Mouse (Mus musculus) T-helper 17 cell (primary cell): ENCODE results near the gene Cd83.

Source experiments
- in situ Hi-C, 2 experiments: fragments of 300-600 bp; cut with MboI, MseI; formaldehyde crosslinking; loops; 1 replicate in 1 of 2; 2 replicates in 1 of 2; pipeline ENCODE4 v1.15.1; 2025; ENCODE audit warnings: high pct_unique_total_duplicates in 2 of 2

The Cd83 gene

DNA sequence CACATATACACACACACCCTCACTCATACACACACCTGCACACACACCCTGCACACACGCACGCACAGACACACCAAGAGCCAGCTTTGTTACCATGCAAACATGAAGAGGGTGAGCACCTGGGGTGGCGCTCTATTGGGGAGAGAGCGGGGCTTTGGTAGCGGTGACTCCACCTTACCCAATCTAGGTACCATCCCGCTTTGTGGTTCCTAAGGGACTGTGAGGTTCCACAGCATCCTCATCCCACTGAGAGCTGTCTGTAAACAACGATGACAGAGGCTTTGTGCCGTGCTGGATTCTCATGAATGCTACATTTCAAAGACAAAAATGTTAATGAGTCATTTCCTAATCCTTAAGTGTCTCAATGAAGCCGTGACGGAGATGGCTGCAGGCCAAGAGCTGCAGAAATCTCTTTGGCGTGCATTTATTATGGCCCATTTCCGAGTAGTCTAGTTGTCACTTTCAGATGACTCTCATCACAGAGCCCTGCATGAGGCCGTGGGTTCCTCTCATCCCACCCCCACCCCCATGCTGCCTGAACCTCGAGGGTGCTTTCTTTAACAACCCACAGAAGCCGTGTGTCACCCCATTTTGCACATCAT is 10.5 kb upstream of the Cd83 start:
- in situ Hi-C loops: loop anchor here in 1 of 2 experiments (5.0 kb wide), 1 partner anchor 317 kb away; no protein-coding TSS in a partner anchor

DNA sequence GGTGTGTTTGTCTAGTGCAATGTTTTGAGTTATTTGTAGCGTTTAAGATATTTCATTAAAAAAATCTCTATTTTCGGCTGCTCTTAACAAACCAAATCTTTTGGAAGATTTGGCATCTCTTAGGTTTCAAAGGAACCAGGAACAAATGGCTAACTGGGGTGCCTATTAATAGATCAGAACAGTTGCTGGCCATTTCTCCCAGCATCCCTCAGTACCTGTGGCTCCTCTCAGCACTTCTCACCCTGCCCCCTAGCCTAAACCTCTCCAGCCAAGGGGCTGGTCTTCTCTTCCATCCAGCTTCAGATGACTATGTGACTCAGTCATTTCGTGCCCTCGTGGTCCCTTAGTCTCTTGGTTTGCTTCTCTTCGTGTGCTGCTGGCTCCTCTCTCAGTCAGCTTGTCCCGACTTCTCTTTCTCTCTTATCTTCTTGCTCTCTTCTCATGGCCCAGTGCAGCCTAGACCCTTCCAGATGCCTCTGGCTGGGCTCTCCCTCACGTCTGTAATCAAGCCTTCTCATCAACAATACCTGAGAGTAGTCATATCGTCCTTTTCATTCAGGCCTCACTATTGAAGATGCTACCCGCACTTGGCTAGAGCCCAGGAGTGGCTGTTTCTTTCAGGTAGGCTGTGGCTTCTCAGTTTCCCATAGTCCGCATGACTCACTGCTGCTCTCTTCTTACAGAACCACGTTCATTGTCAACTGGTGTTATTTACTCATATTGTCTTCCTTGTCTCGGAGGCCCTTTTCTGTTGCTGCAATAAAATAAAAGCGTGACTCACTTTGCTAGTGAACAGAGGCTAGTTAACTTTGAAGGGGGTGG is 9.8 kb upstream of the Cd83 start:
- in situ Hi-C loops: loop anchor here (5.0 kb wide), 3 partner anchors 318 to 547 kb away; no protein-coding TSS in a partner anchor

- in situ Hi-C loops: loop anchor here in 1 of 2 experiments (5.0 kb wide), 2 partner anchors 397 to 547 kb away; no protein-coding TSS in a partner anchor
These were observed 9.2 kb upstream of the Cd83 start for GRCm38 (mm10) chr13:43775427-43775733.

DNA sequence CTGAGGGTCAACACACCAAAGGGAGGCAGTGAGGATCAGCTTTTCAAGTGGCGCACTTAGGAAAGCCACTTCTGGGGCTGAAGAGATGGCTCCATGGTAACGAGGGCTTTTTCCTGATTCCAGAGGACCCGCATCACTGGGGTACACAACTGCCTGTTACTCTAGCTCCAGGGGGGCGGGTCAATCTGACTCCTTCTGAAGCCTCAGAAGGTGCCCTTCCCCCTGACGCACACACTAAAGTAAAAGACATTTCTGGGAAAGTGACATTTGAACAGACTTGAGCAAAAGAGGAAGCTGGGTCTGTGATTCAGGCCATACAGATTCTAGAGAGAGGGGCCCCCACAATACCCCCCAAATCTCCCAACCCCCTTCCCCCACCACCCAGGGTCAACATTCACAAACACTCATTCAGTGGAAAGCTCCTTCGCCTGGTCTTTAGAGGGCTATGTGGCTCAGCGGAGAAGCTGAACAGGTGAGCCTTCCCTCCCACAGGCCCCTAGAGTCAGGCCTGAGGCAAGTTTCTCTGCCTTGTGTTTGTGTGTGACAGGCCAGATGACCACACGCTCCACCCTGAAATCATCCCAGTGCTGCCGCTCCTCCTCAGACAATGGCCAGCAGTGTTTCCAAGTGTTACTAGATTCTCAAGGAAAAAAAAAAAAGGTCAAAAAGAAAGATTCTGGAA is 7.1 kb upstream of the Cd83 start:
- in situ Hi-C loops: loop anchor here in 1 of 2 experiments (5.0 kb wide), 2 partner anchors 395 to 545 kb away; no protein-coding TSS in a partner anchor

DNA sequence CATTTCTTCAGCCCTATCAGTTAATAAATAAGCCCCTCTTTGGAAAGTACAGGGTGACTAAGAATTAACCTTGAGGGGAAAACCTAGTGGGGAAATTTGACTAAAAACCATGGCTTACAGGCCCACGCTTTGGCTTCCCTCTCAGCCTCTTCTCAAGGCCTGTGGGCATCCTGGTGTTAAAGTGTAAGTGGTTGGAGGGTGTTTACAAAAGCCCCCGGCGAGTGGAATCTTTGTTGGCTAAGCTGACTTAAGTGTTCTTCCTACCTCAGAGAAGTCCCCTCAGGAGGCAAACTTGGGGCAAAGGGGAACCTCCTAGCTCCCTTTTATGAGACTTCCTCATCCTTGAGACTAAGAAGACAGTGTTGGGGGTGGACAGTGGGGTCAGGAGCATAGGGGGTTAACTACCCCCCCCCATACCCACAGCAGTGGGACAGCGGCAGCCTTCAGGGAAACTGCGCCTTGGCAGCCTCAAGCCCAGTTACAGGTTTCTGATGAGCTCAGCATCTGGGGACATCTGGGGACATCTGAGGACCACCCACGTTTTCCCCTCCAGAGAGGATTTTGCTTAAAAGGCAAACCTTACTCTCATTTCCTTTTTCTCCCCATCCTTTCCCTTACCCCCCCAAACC is 6.4 kb upstream of the Cd83 start:
- in situ Hi-C loops: loop anchor here in 1 of 2 experiments (5.0 kb wide), 2 partner anchors 394 to 544 kb away; no protein-coding TSS in a partner anchor

GRCm38 (mm10) chr13:43778971-43779370 is 5.6 kb upstream of the Cd83 start:
- in situ Hi-C loops: loop anchor here in 1 of 2 experiments (5.0 kb wide), 2 partner anchors 393 to 543 kb away; no protein-coding TSS in a partner anchor

GRCm38 (mm10) chr13:43780071-43780470 is 4.5 kb upstream of the Cd83 start:
- in situ Hi-C loops: no loop called here

DNA sequence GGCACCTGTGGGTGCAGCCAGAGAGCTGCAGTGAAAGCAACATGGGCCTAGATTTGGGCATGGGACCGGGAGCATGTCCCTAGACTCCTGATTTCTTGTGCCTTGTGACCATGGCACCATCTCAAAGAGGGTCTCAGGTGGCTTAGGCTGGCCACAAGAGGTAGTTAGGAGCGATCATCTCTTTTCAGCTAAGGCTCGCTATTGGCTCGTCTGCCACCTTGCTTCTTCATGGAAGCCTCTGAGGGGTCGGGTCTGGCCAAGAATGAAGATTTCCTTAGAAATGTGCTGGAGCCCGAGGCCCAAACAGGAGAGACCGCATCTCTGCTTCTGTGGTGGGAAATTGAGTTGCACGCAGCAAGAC is 1.1 kb downstream of the Cd83 start:
- in situ Hi-C loops: loop anchor here in 1 of 2 experiments (5.0 kb wide), 1 partner anchor 33 kb away; no protein-coding TSS in a partner anchor

GRCm38 (mm10) chr13:43786171-43786795 is 1.7 kb downstream of the Cd83 start:
- in situ Hi-C loops: loop anchor here in 1 of 2 experiments (5.0 kb wide), 1 partner anchor 34 kb away; no protein-coding TSS in a partner anchor

DNA sequence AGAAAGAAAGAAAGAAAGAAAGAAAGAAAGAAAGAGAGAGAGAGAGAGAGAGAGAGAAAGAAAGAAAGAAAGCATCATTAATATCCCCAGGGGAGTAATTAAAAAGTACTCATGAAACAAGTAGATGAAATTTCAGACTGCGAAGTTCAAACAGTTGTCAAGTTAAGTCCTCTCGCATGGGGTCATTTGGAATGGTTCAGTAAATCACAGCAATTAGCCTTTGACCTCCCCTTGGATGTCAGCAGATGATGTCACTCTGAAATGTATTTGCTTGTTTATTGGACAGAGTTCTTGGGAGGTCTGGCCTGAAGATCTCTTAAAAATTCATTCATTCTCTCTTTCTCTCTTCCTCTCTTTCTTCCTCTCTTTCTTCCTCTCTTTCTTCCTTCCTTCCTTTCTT is 2.7 kb downstream of the Cd83 start:
- in situ Hi-C loops: loop anchor here in 1 of 2 experiments (5.0 kb wide), 1 partner anchor 35 kb away; no protein-coding TSS in a partner anchor

- in situ Hi-C loops: loop anchor here in 1 of 2 experiments (5.0 kb wide), 1 partner anchor 36 kb away; no protein-coding TSS in a partner anchor
These were observed 3.5 kb downstream of the Cd83 start for GRCm38 (mm10) chr13:43788071-43788470.

GRCm38 (mm10) chr13:43788983-43789645 is 4.5 kb downstream of the Cd83 start:
- in situ Hi-C loops: loop anchor here in 1 of 2 experiments (5.0 kb wide), 1 partner anchor 37 kb away; no protein-coding TSS in a partner anchor

- in situ Hi-C loops: no loop called here
These were observed 5.8 kb downstream of the Cd83 start for GRCm38 (mm10) chr13:43790229-43791001.

- in situ Hi-C loops: no loop called here
These were observed 10.8 kb downstream of the Cd83 start for GRCm38 (mm10) chr13:43795334-43795733.

GRCm38 (mm10) chr13:43798655-43799054 is 14.1 kb downstream of the Cd83 start:
- in situ Hi-C loops: no loop called here

DNA sequence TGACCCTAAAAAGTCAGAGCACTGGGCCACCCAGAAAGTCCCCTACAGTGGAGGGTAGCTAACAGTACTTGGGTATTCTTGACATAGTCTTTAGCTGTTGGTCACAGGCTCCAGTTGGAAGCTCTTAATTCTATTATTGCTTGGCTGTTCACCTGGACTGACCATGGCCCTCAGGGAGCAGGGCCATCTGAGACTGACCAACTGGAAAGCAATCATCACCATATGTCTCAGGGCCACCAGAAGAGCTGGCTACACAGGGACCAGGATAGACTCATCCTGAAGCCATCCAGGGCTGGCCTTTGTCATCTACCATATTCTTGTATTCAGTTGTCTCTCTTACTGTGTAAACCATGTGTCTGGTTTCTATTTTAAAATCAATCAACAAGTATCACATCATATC is 15.6 kb downstream of the Cd83 start:
- in situ Hi-C loops: no loop called here

DNA sequence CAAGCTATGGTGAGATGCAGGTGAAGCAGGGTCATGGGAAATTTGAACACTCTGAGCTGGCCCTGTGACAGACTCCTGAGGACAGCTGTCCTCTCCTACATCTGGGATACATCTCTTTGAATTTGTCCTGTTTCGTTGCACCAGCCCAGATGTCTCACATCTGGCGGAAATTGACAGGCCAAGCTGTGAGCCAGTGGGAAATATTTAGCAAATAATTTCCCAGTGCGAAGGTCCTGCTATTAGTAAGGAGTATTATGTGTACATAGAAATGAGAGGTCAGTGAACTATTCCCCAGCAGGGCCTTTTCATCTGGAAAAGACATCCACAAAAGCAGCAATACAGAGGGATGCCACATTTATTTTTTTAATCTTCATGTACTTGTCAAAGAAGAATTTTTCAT is 17.4 kb downstream of the Cd83 start:
- in situ Hi-C loops: no loop called here

DNA sequence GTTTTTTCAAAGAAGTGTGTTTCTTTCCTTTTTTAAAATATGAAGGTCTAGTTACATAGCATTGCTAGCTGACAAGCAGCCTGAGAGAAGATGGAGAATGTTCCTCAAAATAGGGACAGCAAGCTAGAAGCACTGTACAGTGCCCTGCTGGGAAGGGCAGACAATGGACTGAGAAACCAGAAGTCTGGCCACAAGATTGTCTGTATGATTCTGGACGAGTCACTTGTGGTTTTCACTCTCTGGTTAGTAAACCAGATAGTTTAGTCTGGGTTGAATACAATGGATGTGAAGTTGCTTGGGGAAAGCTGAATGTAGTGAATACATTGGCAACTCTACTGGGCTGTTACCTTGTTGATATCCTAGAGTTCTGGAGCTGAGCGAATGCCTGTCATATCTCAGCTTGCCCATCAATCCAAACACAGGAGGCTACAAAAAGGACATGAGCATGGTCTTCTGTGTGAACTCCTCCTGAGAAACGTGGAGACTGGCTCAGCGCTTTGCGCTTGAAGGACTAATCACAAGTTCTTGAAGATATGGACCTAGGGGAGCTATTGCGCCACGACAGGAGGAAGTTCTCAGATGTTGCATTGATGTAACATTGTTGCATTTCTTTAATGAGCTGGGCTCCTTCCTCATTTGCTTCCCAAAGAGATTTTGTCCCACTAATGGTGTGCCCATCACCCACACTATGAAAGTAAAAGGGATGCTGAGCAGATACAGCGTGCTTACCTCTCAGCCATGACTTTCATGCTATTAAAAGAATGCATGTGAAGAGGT is 18.0 kb downstream of the Cd83 start:
- in situ Hi-C loops: no loop called here

DNA sequence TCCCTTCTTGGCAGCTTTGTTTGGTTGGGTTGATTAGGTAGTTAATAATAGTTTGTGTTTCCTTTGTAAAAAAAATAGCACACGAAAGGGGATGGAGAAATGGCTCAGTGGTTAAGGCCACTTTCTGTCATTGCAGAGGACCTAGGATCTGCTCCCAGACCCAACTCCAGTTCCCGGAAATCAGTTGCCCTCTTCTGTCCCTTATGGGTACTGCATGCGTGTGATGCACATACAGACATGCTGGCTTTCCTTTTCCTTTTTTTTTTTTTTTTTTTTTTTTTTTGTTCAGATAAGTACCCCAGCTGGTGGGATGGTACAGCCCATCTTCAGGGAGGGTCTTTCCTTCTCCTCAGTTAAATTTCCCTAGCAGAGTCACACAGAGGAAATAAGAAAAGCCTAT is 20.1 kb downstream of the Cd83 start:
- in situ Hi-C loops: no loop called here
